Mouse (Mus musculus) 416B (cell line): ENCODE data around the gene Ucp3.
A peak's percentile ranks its signal among the peaks of the same experiment; 100 is the strongest.

Source experiments
- DNase-seq: peaks from one replicate; pipeline ENCODE4 v3.0.0; 2011; ENCODE audit warnings: low read depth

Gene Ucp3

GRCm38 (mm10) chr7:100472777-100473176, at the start of gene Ucp3:
Ucp3 (plus strand) TSS chr7:100472990.
- no peak for DNase-seq

GRCm38 (mm10) chr7:100425795-100426194, 47.0 kb upstream of the Ucp3 start:
- no peak for DNase-seq

GRCm38 (mm10) chr7:100429102-100429501, 43.7 kb upstream of the Ucp3 start:
- peak; percentile 66 for DNase-seq

DNA sequence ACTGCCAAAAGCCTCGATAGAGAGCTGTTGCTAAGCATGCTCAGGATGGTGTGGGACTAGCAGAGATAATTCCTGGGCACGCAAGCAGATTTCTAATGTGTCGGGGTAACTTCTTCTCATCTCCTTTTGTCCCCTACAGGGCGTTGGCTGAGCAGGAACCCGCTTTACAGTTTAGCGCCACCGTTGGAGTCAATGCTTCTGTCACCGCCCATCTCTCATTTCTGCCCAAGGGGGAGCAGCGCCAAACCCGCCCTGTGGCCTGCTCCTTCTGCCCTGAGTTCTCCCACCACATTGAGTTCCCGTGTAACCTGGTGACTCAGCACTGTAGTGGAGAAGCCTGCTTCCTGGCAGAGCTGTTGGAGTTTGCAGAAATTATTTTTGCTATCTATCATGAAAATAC, 42.9 kb upstream of the Ucp3 start:
- peak; percentile 60 for DNase-seq

- DNase-seq: peak; percentile 60
Measured at GRCm38 (mm10) chr7:100431103-100431502, 41.7 kb upstream of the Ucp3 start.

DNA sequence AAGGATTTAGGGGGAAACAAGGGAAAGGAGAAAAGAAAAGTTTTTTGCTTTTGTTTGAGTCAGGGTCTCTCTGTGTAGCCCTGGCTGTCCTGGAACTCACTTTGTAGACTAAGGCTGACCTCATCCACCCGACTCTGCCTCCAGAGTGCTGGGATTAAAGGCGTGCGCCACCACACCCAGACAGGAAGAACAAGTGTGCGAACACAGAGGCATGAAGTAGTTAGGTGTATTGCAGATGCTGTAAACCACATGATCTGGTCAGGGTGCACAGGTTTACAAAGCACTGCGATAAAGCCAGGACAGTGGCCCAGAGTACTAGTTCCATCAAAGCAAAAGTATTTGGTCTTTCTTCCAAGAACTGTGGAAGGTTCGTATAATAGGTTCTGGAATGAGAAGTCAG, 39.5 kb upstream of the Ucp3 start:
- no peak for DNase-seq

GRCm38 (mm10) chr7:100443728-100444127, 29.1 kb upstream of the Ucp3 start:
- peak; percentile 68 for DNase-seq

- no peak for DNase-seq
Measured at GRCm38 (mm10) chr7:100446271-100446670, 26.5 kb upstream of the Ucp3 start.

DNA sequence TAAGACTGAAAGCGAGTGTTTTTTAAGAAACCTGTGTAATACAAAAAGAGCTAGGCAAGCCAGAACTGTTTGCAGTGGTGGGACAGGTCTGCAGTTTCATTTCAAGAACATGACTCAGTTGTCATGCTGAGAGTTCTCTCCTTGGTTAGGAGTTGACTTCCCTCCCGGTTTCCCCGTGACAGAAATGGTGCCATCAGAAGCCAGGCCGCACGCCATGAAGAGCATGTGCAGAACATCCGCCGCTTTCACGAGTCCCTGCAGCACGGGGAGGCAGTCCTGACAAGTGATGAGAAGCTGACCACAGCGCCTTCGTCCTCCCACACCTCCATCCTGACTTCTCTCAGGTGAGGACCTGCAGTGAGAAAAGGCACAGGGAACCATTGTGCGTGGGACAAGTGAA, 24.3 kb upstream of the Ucp3 start:
- DNase-seq: no peak

DNA sequence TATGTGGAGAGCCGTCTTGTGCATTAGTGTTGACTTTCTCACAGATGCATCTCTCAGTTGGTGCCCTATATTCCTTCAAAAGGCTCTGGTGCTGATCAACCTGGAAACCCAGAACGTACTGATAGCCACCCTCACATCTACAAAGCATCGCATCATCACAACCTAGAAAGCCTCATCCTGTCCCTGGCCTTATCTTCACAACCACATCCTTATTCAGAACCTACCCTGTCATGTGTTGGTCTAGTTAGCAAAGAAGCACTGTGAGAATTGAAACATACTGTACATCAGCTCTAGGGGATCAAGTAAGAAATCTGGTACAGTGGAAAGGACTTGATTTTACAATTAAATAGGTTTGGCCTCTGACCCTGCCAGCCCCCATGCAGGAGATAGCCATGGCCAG, 23.8 kb upstream of the Ucp3 start:
- DNase-seq: peak; percentile 90

GRCm38 (mm10) chr7:100458153-100458552, 14.6 kb upstream of the Ucp3 start:
- DNase-seq: no peak

- no peak for DNase-seq
Measured at GRCm38 (mm10) chr7:100459862-100460261, 12.9 kb upstream of the Ucp3 start.

DNA sequence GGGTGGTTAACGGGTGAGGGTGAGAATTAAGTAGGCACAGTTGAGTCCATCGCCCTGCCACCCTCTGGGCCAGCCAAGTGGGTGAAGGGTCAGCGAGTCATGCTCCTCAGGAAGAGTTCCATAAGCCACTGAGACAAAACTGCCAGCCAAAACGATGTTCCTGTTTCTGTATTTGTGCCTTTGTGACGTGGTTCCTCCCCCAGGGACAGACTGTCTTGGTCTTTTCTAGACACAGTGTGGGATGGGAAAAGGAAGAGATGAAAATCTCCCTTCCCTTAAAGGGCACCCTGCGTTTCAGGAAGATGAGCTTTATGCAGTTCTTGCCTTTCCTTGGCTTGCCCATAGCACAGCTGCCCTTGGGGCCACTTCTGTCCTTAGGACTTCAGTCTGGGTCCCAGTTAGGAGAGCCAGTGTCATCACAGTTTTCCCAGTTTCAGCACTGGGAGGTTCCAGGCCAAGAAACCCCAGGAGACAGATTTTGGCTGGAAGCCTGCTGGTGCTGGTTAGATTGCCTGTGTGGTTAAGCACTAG, 11.1 kb upstream of the Ucp3 start:
- DNase-seq: peak; percentile 85

DNA sequence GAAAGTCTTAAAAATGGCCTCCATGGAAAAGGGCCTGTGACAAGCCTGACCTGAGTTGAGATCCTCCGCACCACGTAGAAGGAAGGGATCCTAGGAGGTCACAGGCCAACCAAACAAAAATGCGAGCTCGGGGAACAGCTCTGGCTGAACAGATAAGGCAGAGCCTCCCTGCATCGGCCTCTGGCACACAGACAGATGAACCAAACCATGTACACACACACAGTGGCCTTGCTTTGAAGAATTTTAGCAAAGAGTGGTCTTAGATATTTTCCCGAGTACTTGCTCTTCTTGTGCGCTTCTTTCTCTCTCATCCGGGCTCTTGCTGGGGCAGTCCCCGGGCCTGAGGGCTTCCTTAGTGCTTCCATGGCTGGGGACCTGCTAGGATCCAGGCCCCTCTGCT, 9.6 kb upstream of the Ucp3 start:
- DNase-seq: no peak

- DNase-seq: no peak
Measured at GRCm38 (mm10) chr7:100463757-100464156, 9.0 kb upstream of the Ucp3 start.

GRCm38 (mm10) chr7:100464248-100464647, 8.5 kb upstream of the Ucp3 start:
- DNase-seq: no peak

DNA sequence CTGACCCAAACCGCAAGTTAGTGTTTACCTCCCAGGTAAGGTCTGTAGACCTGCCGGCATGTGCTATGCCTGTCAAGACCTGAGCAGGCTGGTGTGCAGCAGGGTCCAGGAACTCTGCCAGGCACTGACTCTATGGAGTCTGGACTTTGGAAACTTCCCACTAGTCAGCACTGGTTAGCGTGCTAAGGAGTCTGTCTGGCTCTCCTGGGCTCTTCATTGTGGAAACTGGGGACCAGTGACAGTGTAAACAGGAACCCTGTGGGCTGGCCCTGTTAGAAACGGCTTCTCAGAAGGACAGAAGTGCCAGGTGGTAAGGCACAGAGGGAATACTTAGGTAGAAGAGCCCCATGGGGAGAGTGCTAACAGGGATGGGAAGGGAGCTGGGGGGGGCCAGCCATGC, 7.5 kb upstream of the Ucp3 start:
- no peak for DNase-seq

DNA sequence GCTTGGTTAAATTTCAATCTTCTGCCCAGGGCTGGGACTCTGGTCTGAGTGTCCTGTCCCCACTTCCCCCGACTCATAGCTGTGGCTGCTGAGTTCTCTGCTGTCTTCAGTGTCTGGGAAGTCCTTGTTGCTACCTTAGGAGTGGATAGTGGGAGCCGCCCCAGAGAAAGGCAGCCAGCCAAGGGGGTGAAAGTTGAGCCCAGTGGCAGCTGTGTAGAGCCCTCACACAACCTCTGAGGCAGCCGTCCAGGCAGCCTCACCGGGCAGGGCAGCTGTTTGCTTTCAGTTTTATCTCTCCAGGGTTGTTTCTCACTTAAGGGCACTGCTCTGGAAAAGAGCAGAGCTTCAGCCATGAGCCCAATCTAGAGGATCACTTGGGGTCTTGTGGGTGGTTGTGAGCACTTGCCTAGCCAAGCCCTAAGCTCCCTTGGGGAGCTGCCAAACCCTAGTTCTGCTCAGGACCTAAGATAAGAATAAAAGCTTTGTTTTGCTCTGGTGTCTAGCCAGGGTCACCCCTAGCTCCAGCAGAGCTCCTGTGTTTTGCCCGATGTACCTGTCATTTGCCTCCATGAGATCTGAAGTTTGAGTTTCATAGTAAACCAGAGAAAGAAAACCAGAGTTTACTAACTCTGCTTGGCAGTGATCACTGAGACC, 7.0 kb upstream of the Ucp3 start:
- DNase-seq: peak; percentile 35

- no peak for DNase-seq
Measured at GRCm38 (mm10) chr7:100466781-100467510, 5.8 kb upstream of the Ucp3 start.

DNA sequence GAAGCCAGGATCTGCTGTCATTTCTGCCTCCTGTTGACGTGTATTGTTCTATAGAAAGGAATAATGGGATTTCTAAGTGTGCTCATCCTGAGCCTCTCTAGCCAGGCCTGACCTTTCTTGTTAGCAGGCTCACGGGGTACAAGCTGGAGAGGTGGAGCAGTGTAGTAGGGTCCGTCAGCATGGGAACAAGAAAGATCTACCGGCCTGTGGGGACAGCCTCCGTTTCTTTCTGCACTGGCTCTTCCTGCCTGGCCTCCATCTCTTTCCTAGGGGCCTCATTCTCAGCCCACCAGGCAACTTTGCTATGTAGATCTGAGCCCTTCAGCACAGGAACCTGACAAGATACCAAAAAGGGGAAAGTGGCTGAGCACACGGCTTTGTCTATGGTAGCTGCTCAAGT, 4.0 kb upstream of the Ucp3 start:
- DNase-seq: no peak

DNA sequence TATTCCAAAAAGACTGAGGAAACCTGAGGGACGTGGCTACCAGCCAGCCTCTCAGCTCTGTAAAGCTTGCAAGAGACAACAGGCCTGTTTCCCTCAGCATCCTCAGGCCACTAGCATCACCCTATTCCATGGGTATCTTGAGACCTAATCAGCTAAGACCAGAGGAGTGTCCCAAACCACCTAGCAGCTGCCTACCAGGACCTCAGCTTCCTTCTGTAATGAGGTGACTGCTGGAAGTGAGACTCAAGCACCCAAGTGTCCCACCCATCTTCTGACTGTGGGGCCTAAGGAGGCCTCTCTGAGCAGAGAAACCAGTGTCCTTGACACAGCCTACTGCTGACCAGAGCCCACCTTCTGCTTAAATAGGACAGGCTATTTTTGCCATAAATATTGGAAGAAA, 3.3 kb upstream of the Ucp3 start:
- DNase-seq: no peak

DNA sequence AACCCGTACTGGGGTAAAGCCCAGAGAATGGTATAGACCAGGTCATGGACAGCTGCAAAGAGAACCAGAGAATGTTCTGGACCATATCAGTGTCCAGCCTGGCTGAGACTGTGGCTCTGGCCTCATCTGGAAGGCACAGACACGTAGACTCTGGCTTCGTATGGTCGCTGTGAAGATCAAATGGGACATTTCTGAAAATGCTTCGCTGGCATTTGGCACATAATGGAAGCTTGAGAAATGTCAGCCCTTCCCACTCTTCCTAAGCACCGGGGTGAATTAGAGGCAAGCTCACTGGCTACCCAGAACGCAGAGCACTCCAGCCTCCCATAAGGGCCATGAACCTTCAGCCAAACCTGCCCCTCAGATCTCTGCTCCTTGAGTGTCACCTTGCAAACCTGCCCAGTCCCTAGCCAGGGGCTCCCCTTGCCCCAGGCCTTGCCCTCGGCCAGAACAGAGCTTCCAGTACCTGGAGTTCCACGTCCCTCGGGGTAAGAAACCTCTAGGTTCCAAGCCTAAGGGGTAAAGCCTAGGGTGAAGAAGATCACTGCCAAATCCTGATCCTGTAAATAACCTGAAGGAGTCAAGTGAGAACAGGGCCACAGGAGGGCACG, 1.9 kb upstream of the Ucp3 start:
- no peak for DNase-seq

DNA sequence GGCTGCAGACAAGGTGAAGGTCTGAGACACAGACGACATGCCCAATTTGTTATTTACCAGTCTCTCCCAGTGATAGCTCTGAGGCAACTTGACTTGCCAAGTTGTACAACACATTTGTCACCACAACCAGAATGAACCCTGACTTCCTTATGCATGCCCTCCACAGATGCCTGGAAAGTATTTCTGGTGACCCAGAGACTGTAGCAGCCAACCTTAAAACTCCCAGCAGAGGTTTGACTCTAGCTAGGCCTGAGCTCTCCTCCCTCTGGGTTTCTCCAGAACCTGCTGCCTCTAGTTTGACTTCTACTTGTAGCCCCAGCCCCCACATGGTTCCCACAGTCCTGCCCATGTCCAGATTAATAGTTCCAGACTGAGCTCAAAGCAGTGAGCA, 1.4 kb upstream of the Ucp3 start:
- DNase-seq: no peak
